Mouse (Mus musculus) Patski (cell line): ENCODE data around the gene Fam133b. TPM values are rescaled to one million over a fixed set of nuclear protein-coding genes. Genes with fewer than 3 reads are reported as not detected.
A peak's percentile ranks its signal among the peaks of the same experiment; 100 is the strongest.

Experiments
- ATAC-seq: fragments of 100-300 bp; one replicate; pipeline ENCODE4 v1.8.0; 2021
- CTCF ChIA-PET: fragments of 350-600 bp; sonication (Branson Sonifier 250); formaldehyde crosslinking; loops from one replicate; lab custom pipeline; 2022; ENCODE audit warnings: inconsistent platforms; lab: Charles Lee
- POLR2A ChIA-PET: fragments of 350-600 bp; sonication (Branson Sonifier 250); formaldehyde crosslinking; loops from one replicate; lab custom pipeline; 2022; ENCODE audit warnings: antibody characterized with exemption, inconsistent platforms; lab: Charles Lee
- DNase-seq: peaks from one replicate; pipeline ENCODE4 v3.0.0-alpha.2; 2011; ENCODE audit warnings: low read depth, low spot score
- H3K27me3 ChIP-seq: fragments of 371-371 bp; one replicate; pipeline ENCODE4 v1.5.1; 2021
- CTCF ChIP-seq: fragments of 100-300 bp; IDR thresholded peaks from one replicate; pipeline ENCODE4 v1.5.1; 2021
- in situ Hi-C: fragments of 300-500 bp; cut with MboI; formaldehyde crosslinking; loops from 3 replicates; pipeline ENCODE4 v1.11.1; 2018; ENCODE audit warnings: low pct_unique_long_range_greater_than_20kb, mixed read lengths
- polyA plus RNA-seq: library from polyadenylated mRNA; unstranded; gene quantifications from one replicate; pipeline ENCODE4 v1.2.3, GENCODE M21; 2021

Fam133b gene
- polyA plus RNA-seq, 1 experiment from 2014 or later, result 34.2 TPM

DNA sequence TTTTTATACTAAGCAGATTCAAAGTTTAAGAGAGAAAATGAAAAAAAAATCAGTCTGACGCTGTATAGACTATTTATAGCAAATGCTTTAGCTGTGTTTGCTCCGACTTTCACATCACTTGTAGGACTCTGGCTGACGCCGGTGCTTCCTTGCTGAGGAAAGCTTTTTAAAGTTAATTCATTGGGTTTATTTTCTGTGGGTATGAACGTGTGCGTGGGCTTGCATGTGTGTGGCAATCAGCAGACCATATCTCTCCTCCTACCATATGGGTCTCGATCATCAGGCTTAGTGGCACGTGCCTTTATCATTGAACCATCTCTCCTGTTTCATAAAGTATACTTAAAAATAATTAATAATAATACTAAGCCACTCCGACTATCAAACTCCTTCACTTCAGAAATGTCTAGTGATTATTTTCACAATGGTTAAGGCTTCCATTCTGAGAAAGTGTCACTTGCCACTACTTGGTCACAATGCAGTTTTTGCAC is 39.8 kb upstream of the Fam133b start:
- POLR2A ChIA-PET, result no interaction called here
- ATAC-seq (no peak), DNase-seq (no peak)
- no peaks in the 10 kb centered on the region for H3K27me3 ChIP-seq
- CTCF ChIA-PET, result interaction anchor here (1.1 to 2.6 kb wide), 2 partner anchors 10 to 12 kb away, joined by 3 to 10 read pairs; no protein-coding TSS in a partner anchor
- no peak for TF ChIP-seq CTCF
- in situ Hi-C loops, result loop anchor here (5.0 kb wide), 2 partner anchors 162 to 352 kb away; partner anchors contain the start of gene Cdk6

DNA sequence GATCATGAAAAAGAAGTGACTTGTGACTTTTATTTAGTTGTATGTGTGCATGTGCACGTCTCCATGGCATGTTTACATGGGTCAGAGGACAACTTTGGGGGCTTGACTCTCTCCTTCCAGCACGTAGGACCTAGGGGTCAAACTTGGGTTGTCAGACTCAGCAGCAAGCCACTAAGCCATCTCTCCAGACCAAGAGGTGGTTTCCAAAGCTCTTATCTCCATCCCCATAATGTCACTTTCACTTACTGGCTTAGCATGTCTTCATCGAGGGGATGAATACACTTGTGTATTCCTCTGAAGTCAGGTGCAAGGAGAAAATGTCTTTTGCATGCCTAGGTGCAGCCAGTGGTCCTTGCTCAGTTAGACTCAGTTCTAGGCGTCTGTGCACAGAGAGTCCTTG is 39.2 kb upstream of the Fam133b start:
- POLR2A ChIA-PET, result no interaction called here
- in situ Hi-C loops, result loop anchor here (5.0 kb wide), 2 partner anchors 162 to 352 kb away; partner anchors contain the start of gene Cdk6
- TF ChIP-seq CTCF, result no peak
- no peak for ATAC-seq
- CTCF ChIA-PET, result no interaction called here
- no peak for DNase-seq
- no peaks in the 10 kb centered on the region for H3K27me3 ChIP-seq

DNA sequence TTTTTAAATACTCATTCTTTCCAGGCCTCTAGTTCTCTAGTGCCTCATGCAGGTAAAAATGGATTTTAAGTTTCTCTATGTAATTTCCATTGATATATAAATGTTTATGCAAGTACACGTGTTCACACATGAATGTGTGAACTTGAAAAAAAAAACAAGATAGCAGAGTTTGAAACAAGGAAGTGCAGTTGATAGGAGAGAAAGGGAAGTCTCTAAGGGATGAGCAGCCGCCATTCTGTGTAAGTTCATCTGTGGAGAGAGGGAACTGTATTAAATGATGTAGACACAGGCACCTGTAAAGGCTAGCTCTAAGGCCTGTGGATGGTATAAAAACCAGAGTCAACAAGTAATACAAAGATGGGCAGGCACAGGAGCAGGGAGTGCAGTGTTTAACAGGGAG is 38.1 kb upstream of the Fam133b start:
- ChIA-PET POLR2A (no interaction called here), CTCF (interaction anchor here (1.0 to 1.5 kb wide), 2 partner anchors 11 to 167 kb away, joined by 3 to 6 read pairs; no protein-coding TSS in a partner anchor)
- ATAC-seq (no peak), DNase-seq (no peak)
- no peaks in the 10 kb centered on the region for H3K27me3 ChIP-seq
- TF ChIP-seq CTCF, result no peak
- in situ Hi-C loops, result no loop called here

DNA sequence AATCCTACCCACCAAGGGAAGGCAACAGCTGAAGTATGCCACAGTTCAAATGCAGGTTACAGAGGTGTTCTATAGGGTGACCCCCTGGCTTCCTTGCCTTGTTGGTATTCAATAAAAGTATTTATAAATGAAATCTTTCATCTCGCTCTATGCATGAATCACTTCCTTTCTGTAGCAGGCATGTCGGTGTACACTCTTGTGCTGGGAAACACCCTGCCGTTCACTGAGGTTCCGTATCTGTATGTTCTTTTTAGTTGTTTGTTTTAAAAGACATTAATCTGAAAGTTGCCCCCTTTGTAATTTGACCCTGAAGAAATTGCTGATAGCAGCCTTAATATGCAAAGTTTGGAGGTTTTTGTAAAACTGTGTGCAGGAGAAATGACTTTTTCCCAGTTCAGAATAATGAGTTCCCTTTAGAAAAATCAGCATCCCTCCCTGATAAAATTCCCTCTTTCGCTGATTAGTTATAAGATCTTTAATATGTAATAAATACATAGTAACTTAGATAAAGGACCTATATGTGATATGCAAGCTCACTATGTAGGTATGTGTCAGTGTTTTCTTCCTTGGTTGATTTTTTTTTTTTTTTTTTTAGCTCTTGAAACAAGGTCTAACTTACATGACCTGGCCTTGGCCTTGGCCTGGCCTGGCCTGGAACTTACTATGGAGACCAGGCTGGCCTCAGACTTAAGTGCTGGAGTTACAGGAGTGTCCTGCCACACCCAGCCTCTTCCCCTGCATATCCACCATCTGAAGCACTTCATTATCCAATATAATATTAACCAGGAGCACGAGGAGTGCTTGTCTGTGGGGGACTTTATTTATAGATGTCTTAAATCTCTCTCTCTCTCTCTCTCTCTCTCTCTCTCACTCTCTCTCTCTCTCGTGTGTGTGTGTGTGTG is 34.9 kb upstream of the Fam133b start:
- H3K27me3 ChIP-seq, result no peaks in the 10 kb centered on the region
- ChIA-PET POLR2A (interaction anchor here (0.6 to 1.1 kb wide), 2 partner anchors 12 to 183 kb away, joined by 3 read pairs; no protein-coding TSS in a partner anchor), CTCF (interaction anchor here (0.9 kb wide), 1 partner anchor 9 kb away, joined by 3 read pairs; no protein-coding TSS in a partner anchor)
- in situ Hi-C loops, result no loop called here
- DNase-seq, result no peak
- ATAC-seq, result no peak
- no peak for TF ChIP-seq CTCF

DNA sequence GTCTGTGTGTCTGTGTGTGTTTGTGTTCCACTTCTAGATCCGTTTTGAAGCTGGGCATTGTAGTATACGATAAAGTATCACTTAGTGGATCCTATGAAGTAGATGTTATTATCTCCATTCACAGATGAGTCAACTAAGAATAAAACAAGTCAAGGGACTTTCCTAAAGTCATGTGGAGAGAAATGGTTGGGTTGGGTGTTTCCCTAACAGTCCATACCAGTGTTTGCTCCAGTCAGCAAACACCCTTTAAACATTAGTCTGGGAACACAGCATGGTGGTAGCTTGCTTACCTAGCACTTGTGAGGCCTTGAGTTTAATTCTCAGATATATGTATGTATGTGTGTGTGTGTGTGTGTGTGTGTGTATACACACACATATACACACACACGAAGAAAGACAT is 34.1 kb upstream of the Fam133b start:
- in situ Hi-C loops, result no loop called here
- CTCF ChIA-PET, result interaction anchor here (1.0 kb wide), 1 partner anchor 286 kb away, joined by 3 read pairs; no protein-coding TSS in a partner anchor

DNA sequence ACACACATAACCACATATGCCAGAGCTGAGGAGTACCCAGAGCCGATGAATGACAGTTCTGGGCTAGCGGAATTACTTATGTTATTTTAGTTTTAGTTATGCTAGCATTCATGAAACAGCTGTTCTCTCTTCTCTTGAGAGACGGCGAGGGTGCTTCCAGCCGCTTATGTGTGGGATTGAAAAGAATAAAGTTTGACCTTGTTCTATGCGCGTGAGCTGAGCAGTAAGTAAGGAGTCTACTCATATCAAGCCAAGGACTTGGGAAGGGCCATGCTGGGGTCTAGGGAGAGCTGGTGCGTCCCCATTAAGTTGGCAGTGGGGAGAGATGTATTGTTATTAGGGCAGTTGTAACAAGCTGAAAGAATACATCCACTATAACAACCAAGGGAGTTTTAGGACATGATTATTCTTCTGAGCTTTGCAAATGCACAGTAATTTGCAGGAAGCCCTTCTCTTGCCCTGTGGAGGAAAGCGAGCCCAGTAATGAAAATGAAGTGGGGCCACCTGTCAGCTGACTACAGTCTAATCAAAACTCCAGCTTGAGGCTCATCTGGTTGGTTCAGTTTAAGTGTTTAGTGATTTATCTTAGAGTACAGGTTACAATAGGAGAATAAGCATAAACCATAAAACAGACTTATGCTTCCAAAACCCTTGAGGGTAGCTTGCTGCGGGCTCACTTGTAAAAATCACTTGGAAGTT is 32.4 kb upstream of the Fam133b start:
- ChIA-PET POLR2A (no interaction called here), CTCF (interaction anchor here (1.0 to 2.4 kb wide), 9 partner anchors 8 to 166 kb away, joined by 3 to 7 read pairs (median 3); partner anchors contain the start of gene Fam133b)
- H3K27me3 ChIP-seq, result no peaks in the 10 kb centered on the region
- ATAC-seq (no peak), DNase-seq (no peak)
- in situ Hi-C loops, result no loop called here
- no peak for TF ChIP-seq CTCF

More for the DNA sequence above, 34.1 kb upstream of the Fam133b start:
- no peak for DNase-seq
- no peak for ATAC-seq
- TF ChIP-seq CTCF, result no peak
- POLR2A ChIA-PET, result no interaction called here
- no peaks in the 10 kb centered on the region for H3K27me3 ChIP-seq

DNA sequence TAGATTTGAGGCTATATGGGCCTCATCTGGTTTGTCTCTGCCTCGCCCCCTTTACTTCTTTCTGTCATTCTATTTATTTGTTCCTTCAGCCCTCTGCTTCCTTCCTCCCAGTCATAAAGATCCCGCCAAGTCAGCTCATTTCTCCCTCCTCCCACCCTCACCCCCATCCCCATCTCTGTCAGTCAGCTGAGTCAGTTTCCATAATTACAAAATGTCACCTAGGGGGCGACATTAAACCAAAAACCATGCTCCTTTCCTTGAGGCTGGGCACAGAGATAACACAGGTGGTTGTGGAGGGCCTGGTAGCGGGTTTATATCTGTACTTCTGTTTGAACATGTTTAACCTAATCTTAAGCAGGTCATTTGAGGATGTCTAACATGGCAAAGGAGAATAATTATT is 31.0 kb upstream of the Fam133b start:
- no peaks in the 10 kb centered on the region for H3K27me3 ChIP-seq
- ChIA-PET POLR2A (no interaction called here), CTCF (interaction anchor here (1.2 to 2.0 kb wide), 4 partner anchors 10 to 26 kb away, joined by 3 to 5 read pairs (median 3); no protein-coding TSS in a partner anchor)
- DNase-seq (no peak), ATAC-seq (no peak)
- peak; percentile 38 for TF ChIP-seq CTCF
- in situ Hi-C loops, result no loop called here

DNA sequence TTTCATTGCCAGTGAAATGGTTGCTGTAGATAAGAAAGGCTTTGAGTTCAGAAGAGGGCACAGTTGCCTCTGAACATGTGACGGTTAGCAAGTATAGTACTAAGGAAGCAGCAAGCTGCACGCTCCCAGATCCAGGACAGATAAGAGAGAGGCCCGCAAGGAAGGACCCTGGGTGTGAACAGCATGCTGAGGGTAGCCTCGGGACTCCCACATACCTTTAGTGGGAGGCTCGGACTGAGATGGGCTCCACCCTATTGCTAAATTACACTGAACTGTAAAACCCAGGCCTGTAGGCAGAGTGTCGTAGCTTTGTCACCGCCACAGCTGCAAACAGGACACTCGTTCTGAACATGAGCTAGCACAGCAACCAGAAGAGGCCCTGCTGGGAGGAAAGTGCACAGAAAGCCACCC is 28.7 kb upstream of the Fam133b start:
- CTCF ChIA-PET, result interaction anchor here (0.9 to 1.8 kb wide), 3 partner anchors 11 to 170 kb away, joined by 3 to 5 read pairs (median 3); no protein-coding TSS in a partner anchor
- POLR2A ChIA-PET, result interaction anchor here (1.5 kb wide), 1 partner anchor 172 kb away, joined by 3 read pairs; no protein-coding TSS in a partner anchor
- H3K27me3 ChIP-seq, result no peaks in the 10 kb centered on the region
- no peak for TF ChIP-seq CTCF
- ATAC-seq (no peak), DNase-seq (no peak)
- in situ Hi-C loops, result loop anchor here (5.0 kb wide), 1 partner anchor 288 kb away; no protein-coding TSS in a partner anchor

DNA sequence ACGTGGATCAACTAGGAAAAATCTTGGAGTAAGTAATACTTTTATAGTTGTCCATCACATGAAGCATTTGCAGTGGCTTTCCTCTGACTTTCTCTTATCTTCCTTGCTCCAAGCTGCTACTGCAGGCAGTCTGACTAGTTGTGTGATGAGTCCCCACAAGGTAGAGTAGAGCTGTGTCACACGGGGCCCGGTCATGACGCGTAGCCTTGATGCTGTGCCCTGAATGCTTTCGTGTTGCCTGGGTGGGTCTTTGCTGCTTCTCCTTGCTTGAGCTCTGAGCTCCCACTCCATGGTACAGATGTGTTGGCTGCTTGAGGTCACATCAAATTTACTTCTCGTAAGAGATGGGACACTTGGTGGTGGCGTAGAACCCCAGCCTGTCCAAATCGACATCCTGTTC is 28.2 kb upstream of the Fam133b start:
- in situ Hi-C loops, result loop anchor here (5.0 kb wide), 1 partner anchor 288 kb away; no protein-coding TSS in a partner anchor
- POLR2A ChIA-PET, result interaction anchor here (1.5 kb wide), 1 partner anchor 172 kb away, joined by 3 read pairs; no protein-coding TSS in a partner anchor
- no peak for ATAC-seq
- CTCF ChIA-PET, result interaction anchor here (1.1 to 1.9 kb wide), 4 partner anchors 13 to 170 kb away, joined by 3 to 10 read pairs (median 4); no protein-coding TSS in a partner anchor
- no peaks in the 10 kb centered on the region for H3K27me3 ChIP-seq
- no peak for DNase-seq
- TF ChIP-seq CTCF, result no peak
